Mouse (Mus musculus): Measurements from ENCODE around the gene Mfsd9.

GRCm38 (mm10) chr1:40784306-40784705 lies 6.2 kb downstream of the Mfsd9 start:
- TF ChIP-seq CTCF (IDR thresholded peaks at IDR 0.05; ENCODE audit: low read depth) (no peak), EP300 (IDR thresholded peaks at IDR 0.05; ENCODE audit: low read depth) (no peak)
